Mouse (Mus musculus) lung, embryonic 14.5 days (tissue): ENCODE data around the gene Dcaf5. TPM values are rescaled to one million over a fixed set of nuclear protein-coding genes. Genes with fewer than 3 reads are reported as not detected.

ENCODE experiments used
- ATAC-seq: fragments of 200-750 bp; cut with Nextera tagmentation; 2 replicates; pipeline ENCODE4 v1.8.0; 2017; ENCODE audit warnings: mild to moderate bottlenecking, moderate TSS enrichment, moderate library complexity; ENCODE audit not compliant: insufficient read depth
- DNase-seq: peaks from one replicate; pipeline ENCODE4 v3.0.0-alpha.2; 2015
- H3K27ac ChIP-seq: fragments of 300-500 bp; sonication (generic); 2 replicates; pipeline ENCODE4 v1.5.1; 2014; ENCODE audit warnings: low read depth, mild to moderate bottlenecking, moderate library complexity
- H3K27me3 ChIP-seq: fragments of 300-500 bp; sonication (generic); 2 replicates; pipeline ENCODE4 v1.6.1; 2014; ENCODE audit warnings: low read length, control low read depth; ENCODE audit not compliant: insufficient read depth
- H3K36me3 ChIP-seq: fragments of 300-500 bp; sonication (generic); 2 replicates; pipeline ENCODE4 v1.6.1; 2014; ENCODE audit warnings: control low read depth; ENCODE audit not compliant: insufficient read depth
- H3K4me1 ChIP-seq: fragments of 300-500 bp; sonication (generic); 2 replicates; pipeline ENCODE4 v1.6.1; 2014; ENCODE audit warnings: antibody characterized with exemption, control low read depth; ENCODE audit not compliant: insufficient read depth
- H3K4me2 ChIP-seq: fragments of 300-500 bp; sonication (generic); 2 replicates; pipeline ENCODE4 v1.6.1; 2014; ENCODE audit warnings: mild to moderate bottlenecking
- H3K4me3 ChIP-seq: fragments of 300-500 bp; sonication (generic); 2 replicates; pipeline ENCODE4 v1.5.1; 2014; ENCODE audit warnings: low read depth, low read length
- H3K9ac ChIP-seq: fragments of 300-500 bp; sonication (generic); 2 replicates; pipeline ENCODE4 v1.6.1; 2014
- H3K9me3 ChIP-seq: fragments of 300-500 bp; sonication (generic); 2 replicates; pipeline ENCODE4 v1.6.1; 2016; ENCODE audit warnings: low read depth, low read length, control low read depth
- CTCF ChIP-seq: IDR thresholded peaks from 2 replicates; pipeline ENCODE4 v1.5.1; 2016; ENCODE audit warnings: antibody characterized with exemption, low read depth
- WGBS: fragments of 180-500 bp; shearing (Covaris S2); extraction: QIAGEN DNeasy Blood & Tissue Kit; methylation state at CpG from one replicate; pipeline ENCODE4 v1.1.7; 2014; 5-methylcytosine and 5-hydroxymethylcytosine counted together
- polyA plus RNA-seq: library from polyadenylated mRNA; unstranded; fragments of >200 nt; fragmentation: Nextera tagmentation; extraction: Ambion mirVana; gene quantifications from 2 replicates; pipeline ENCODE4 v1.2.1, GENCODE M21; 2014

The Dcaf5 gene
- polyA plus RNA-seq, 1 experiment from 2014 or later: 10.7 TPM

DNA sequence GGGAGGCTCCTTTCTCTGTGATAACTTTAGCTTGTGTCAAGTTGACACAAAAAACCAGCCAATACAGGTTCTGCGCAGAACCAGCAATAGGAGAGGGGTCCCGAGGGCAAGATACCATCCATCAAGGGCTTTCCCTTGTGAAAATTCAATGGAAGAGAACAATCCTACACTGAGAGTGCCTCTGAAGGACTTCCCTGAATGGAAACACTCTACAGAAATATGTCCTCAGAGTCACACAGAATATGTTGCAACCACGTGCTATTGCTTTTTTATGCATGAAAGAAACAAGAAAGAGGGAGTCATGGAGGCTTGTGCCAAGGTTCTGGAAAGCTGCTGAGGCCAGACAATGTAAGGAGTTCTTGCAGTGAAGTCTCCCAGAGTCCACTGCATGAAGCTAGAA is 131.9 kb downstream of the Dcaf5 start:
- H3K4me2 ChIP-seq: no peak overlapping the region
- no peak overlapping the region for H3K4me3 ChIP-seq
- 91% methylated on average over 3 of the region's 3 CpGs for WGBS
- no peaks in the 10 kb centered on the region for H3K9me3 ChIP-seq
- H3K4me1 ChIP-seq: no peaks in the 10 kb centered on the region
- no peak overlapping the region for H3K27ac ChIP-seq
- no peak for TF ChIP-seq CTCF
- no peak overlapping the region for H3K9ac ChIP-seq
- H3K27me3 ChIP-seq: no peaks in the 10 kb centered on the region
- no peak for DNase-seq
- H3K36me3 ChIP-seq: no peaks in the 10 kb centered on the region
- no peak for ATAC-seq

DNA sequence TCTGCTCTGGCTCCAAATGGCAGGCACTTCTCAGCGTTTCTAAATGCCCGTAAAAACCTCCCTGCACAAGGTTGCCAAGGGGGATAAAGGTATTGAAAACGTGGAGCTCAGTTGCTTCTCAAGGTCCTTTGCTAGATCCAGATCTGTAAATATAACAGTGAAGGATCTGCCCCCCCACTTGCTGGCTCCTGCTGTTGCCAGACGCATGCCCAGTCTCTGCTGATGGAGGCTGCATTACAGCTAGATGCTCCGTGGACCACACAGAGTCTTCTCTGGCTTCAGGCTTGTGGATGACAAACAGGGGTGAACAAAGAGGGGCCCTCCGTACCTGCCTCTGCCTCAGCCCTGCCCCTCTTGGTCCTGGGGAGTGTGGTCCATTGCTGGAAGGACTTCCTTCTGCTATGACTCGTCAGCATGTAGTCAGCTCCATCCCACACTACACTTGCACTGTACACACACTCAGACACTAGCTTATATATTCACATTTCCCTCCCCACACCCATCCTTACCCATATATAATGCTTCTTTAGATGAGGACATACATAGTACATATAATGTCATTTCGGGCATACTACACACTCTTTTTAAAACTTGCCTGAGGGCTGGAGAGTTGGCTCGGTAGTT is 135.5 kb downstream of the Dcaf5 start:
- no peak overlapping the region for H3K9ac ChIP-seq
- ATAC-seq: no peak
- 75% methylated on average over 9 of the region's 9 CpGs for WGBS

DNA sequence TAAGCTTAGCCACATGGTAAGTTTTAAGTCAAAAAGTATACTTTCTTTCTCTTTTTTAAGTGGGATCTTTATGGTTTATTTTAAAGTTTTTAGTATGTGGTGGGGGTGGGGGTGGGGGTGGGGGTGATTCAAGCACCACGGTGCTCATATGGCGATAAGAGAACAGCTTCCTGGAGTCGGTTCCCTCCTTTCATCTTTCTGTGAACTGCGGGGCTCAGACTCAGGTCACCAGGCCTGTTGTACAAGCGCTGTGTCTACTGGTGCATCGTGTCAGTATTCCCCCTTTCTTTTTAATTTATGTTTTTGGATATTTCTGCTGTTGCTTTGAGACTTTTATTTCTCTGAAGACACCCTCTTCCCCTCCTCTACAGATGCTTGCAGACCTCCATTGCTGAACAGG is 137.7 kb downstream of the Dcaf5 start:
- TF ChIP-seq CTCF: no peak
- Histone ChIP-seq H3K4me3 (no peak overlapping the region), H3K9me3 (no peaks in the 10 kb centered on the region), H3K4me1 (no peaks in the 10 kb centered on the region), H3K4me2 (no peak overlapping the region), H3K27ac (no peak overlapping the region), H3K36me3 (no peaks in the 10 kb centered on the region), H3K27me3 (no peaks in the 10 kb centered on the region), H3K9ac (no peak overlapping the region)
- 35% methylated on average over 6 of the region's 6 CpGs for WGBS
- DNase-seq: no peak
- ATAC-seq: no peak

More for the DNA sequence above, 135.5 kb downstream of the Dcaf5 start:
- TF ChIP-seq CTCF: no peak
- Histone ChIP-seq H3K9me3 (no peaks in the 10 kb centered on the region), H3K27ac (no peak overlapping the region), H3K4me1 (no peaks in the 10 kb centered on the region), H3K4me3 (no peak overlapping the region), H3K36me3 (no peaks in the 10 kb centered on the region), H3K4me2 (no peak overlapping the region), H3K27me3 (no peaks in the 10 kb centered on the region)
- no peak for DNase-seq

DNA sequence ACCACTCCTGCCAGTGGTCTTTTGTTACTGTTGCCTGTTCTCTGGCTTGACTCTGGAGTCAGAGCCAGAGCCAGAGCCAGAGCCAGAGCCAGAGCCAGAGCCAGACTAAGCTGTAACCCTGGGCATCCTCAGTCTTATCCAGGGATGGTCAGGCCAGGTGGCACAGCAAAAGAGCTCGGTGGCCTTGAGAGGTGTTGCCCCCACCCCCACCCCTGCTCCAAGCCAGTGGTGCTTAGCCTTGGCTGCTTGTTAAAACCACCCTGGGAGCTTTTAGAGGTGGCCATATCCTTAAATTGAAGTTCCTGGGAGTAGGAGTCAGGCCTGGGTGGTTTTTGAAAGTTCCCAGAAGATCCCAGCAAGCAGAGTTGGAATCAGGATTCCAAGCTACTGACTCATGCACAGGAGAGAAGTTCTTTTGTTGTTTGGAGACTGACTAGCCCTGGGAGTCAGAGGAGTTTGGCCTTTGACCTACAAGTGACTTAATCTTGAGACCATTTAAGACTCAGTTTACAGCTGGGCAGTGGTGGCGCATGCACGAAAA is 144.4 kb downstream of the Dcaf5 start:
- H3K9me3 ChIP-seq: no peaks in the 10 kb centered on the region
- no peak overlapping the region for H3K4me3 ChIP-seq
- DNase-seq (no peak), ATAC-seq (no peak)
- no peak overlapping the region for H3K9ac ChIP-seq
- H3K27ac ChIP-seq: no peak overlapping the region
- H3K27me3 ChIP-seq: no peaks in the 10 kb centered on the region
- H3K4me1 ChIP-seq: no peaks in the 10 kb centered on the region
- TF ChIP-seq CTCF: no peak
- whole genome bisulfite sequencing: 53% methylated on average over 3 of the region's 3 CpGs
- no peaks in the 10 kb centered on the region for H3K36me3 ChIP-seq
- no peak overlapping the region for H3K4me2 ChIP-seq

DNA sequence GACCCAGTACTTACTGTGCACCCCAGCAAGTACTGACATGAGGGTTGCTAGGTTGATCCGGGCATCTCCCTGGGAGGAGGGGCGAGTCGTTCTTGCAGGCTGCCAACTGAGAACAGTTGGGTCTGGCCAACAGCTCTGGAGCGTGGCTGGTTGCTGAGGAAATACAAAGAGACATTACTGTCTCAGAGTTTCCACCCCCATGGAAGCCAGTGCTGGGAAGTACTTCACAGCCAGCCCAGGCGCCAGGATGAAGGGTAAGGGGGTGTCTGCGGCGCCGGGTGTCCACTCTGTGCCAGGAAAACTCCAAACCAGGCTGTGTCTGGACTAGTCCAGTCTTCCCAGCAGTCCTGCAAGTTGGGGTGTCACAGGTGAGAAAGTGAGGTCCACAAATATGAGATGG is 145.4 kb downstream of the Dcaf5 start:
- Histone ChIP-seq H3K36me3 (no peaks in the 10 kb centered on the region), H3K4me1 (no peaks in the 10 kb centered on the region), H3K9ac (no peak overlapping the region), H3K4me2 (no peak overlapping the region), H3K4me3 (no peak overlapping the region), H3K27me3 (no peaks in the 10 kb centered on the region), H3K9me3 (no peaks in the 10 kb centered on the region), H3K27ac (no peak overlapping the region)
- no peak for DNase-seq
- TF ChIP-seq CTCF: no peak
- no peak for ATAC-seq
- WGBS: 82% methylated on average over 8 of the region's 8 CpGs

DNA sequence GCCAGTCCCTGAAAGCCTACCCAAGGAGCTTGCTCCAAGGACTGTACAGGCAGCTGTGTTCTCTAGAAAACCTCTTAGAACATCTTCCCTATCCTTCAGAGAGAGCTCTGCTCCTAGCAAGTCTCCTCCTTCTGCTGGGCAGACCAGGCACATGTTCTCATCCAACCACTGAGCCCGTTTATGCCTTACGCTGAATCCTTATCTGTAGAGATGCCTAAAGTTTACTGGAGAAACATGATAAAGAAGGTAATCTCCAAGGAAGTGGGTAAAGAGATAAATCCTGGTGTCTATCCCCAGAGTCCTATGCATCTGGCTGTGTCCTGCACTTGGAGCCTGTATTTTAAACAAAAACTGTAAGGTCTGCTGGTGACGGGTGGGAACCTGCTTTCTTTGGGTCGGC is 145.9 kb downstream of the Dcaf5 start:
- Histone ChIP-seq H3K9ac (no peak overlapping the region), H3K27me3 (no peaks in the 10 kb centered on the region), H3K36me3 (no peaks in the 10 kb centered on the region), H3K9me3 (no peaks in the 10 kb centered on the region), H3K27ac (no peak overlapping the region), H3K4me1 (no peaks in the 10 kb centered on the region), H3K4me2 (no peak overlapping the region), H3K4me3 (no peak overlapping the region)
- WGBS: 62% methylated on average over 4 of the region's 4 CpGs
- TF ChIP-seq CTCF: no peak
- no peak for ATAC-seq
- no peak for DNase-seq

DNA sequence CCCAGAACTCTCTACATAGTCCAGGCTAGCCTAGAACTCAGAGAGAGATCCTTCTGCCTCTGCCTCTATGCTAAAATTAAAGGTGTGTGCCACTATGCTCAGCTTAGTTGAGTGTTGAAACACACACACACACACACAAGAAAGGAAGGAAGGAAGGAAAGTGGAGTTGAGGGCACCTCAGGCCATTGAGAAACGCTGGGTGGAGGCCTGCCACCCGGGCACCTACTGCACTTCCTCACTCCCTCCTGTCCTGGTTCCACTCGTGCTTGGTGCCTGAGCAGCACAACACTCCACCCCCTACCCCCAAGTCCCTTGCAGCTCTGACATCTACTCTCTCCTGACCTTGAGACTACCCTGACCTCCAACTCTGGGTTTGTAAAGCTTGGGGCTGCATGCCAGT is 146.7 kb downstream of the Dcaf5 start:
- 74% methylated on average over 3 of the region's 3 CpGs for WGBS
- H3K4me2 ChIP-seq: no peak overlapping the region

More for the DNA sequence above, 146.7 kb downstream of the Dcaf5 start:
- Histone ChIP-seq H3K36me3 (no peaks in the 10 kb centered on the region), H3K27ac (no peak overlapping the region), H3K4me3 (no peak overlapping the region), H3K9ac (no peak overlapping the region), H3K27me3 (no peaks in the 10 kb centered on the region), H3K4me1 (no peaks in the 10 kb centered on the region), H3K9me3 (no peaks in the 10 kb centered on the region)
- DNase-seq (no peak), ATAC-seq (no peak)
- TF ChIP-seq CTCF: no peak
